ENCODE assay signal across 19 mouse cellular contexts in genomic region chr13:40934341-40934740, GRCm38 (mm10).
DNase-seq lines count a peak whose midpoint lies in the region; ATAC-seq lines count a peak whose summit lies in the region.
"Had no signal": no experiment of that assay in that cellular context is flagged by ENCODE, and none has a peak within 500 bp of the region (broad histone marks: within the 10 kb centered on the region; RNA-seq: fewer than 3 reads in every experiment).

No protein-coding gene starts in this region.

- H3K4me3 ChIP-seq in kidney, embryonic 16.5 days (ENCODE audit: low read length) = no peak overlapping the region
- H3K4me3 ChIP-seq: embryonic facial prominence, embryonic 13.5 days; forebrain, embryonic 12.5 days; heart, embryonic 10.5 days; hindbrain, embryonic 12.5 days had no signal

- no peak overlapping the region for H3K27ac ChIP-seq in kidney, embryonic 16.5 days (ENCODE audit: low read length)
- H3K27ac ChIP-seq: embryonic facial prominence, embryonic 13.5 days; forebrain, embryonic 12.5 days; heart, embryonic 10.5 days; hindbrain, embryonic 12.5 days had no signal

- 0 out of 2 replicates have a peak, but pooled peaks cover 5% of the 10 kb centered on the region for H3K9me3 ChIP-seq in kidney, embryonic 16.5 days (ENCODE audit: low read length)
- H3K9me3 ChIP-seq: embryonic facial prominence, embryonic 13.5 days; forebrain, embryonic 12.5 days; heart, embryonic 10.5 days; hindbrain, embryonic 12.5 days had no signal

- ATAC-seq in kidney, embryonic 16.5 days (ENCODE audit: low FRiP score, low TSS enrichment) = no peak
- ATAC-seq: forebrain, embryonic 16.5 days had no signal

- DNase-seq in kidney, adult 11 months = peak; percentile 74
- DNase-seq in kidney, adult 8-10 months = peak; percentile 73 to 81
- peak; percentile 66 for DNase-seq in kidney, postnatal 14 days
- DNase-seq in yolk sac, embryonic 10.5 days (ENCODE audit: low spot score) = peak; percentile 45
- DNase-seq in frontal cortex, postnatal 14 days (ENCODE audit: low spot score in 2 of 2) = no peak
- no peak for DNase-seq in layer of hippocampus, postnatal 25 days (ENCODE audit: extremely low spot score in 1 of 2, low spot score in 1 of 2)
- DNase-seq: adrenal gland, postnatal 10 days; cerebellum, adult 11-12 months; cerebellum, adult 9-10 months; cerebellum, postnatal 25 days; gastrocnemius, postnatal 25 days; heart, postnatal 10 days; heart, postnatal 4 days had no signal

- 58% methylated on average over 3 of the region's 3 CpGs for WGBS in kidney, embryonic 16.5 days

- no peak overlapping the region for H3K4me2 ChIP-seq in kidney, embryonic 16.5 days (replicated peaks; ENCODE audit: low read depth, low read length)
- H3K4me2 ChIP-seq: embryonic facial prominence, embryonic 13.5 days; forebrain, embryonic 12.5 days; hindbrain, embryonic 12.5 days had no signal

- H3K36me3 ChIP-seq in kidney, embryonic 16.5 days (ENCODE audit: insufficient read depth, low read length) = no peaks in the 10 kb centered on the region
- H3K36me3 ChIP-seq: embryonic facial prominence, embryonic 13.5 days; forebrain, embryonic 12.5 days; heart, embryonic 10.5 days; hindbrain, embryonic 12.5 days had no signal

- H3K4me1 ChIP-seq in kidney, embryonic 16.5 days (ENCODE audit: insufficient read depth, low read length) = peaks cover 4% of the 10 kb centered on the region; the same call in 1 of the 2 replicates

- no peak overlapping the region for H3K9ac ChIP-seq in kidney, embryonic 16.5 days (replicated peaks; ENCODE audit: low read length)
- H3K9ac ChIP-seq: embryonic facial prominence, embryonic 13.5 days; forebrain, embryonic 12.5 days; hindbrain, embryonic 12.5 days had no signal

- H3K27me3 ChIP-seq in kidney, embryonic 16.5 days (ENCODE audit: insufficient read depth, low read length) = no peaks in the 10 kb centered on the region
- H3K27me3 ChIP-seq: embryonic facial prominence, embryonic 13.5 days; forebrain, embryonic 12.5 days; hindbrain, embryonic 12.5 days had no signal

Comparison
In these comparisons a context has a peak if more than half of its experiments do, and no peak if none do; other contexts are left out.
1. DNase-seq: peak in kidney, adult 11 months (single experiment), kidney, adult 8-10 months (2 of 2), kidney, postnatal 14 days (single experiment) and yolk sac, embryonic 10.5 days (single experiment); none in frontal cortex, postnatal 14 days (0 of 2) and layer of hippocampus, postnatal 25 days (0 of 2).